Mouse (Mus musculus) MN1 (cell line): ENCODE measurements around the gene Nav2.

Experiments
- DNase-seq: peaks from one replicate; pipeline ENCODE4 v3.0.0-alpha.2; 2016; ENCODE audit warnings: low spot score

Nav2 gene

DNA sequence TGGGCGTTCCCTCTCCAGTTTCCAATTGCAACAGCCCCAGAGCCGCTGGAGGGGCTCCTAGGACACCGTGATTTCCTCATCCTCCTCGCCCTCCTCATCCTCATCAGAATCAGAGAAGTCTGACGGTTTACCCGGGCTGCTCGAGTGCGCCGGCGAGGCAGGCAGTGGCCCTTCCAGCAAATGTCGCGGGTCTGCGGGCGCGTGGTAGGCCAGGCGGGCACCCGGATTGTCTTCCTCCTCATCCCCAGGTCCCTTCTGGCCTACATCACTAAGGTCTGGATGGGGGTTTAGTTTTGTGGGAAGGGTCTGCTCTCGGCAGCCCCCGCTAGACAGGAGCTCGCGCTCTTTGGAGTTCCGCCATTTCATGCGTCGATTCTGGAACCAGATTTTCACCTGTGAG is 723.9 kb downstream of the Nav2 start:
- DNase-seq, result no peak

- no peak for DNase-seq
Measured at GRCm38 (mm10) chr7:49633375-49633956, 725.0 kb downstream of the Nav2 start.

DNA sequence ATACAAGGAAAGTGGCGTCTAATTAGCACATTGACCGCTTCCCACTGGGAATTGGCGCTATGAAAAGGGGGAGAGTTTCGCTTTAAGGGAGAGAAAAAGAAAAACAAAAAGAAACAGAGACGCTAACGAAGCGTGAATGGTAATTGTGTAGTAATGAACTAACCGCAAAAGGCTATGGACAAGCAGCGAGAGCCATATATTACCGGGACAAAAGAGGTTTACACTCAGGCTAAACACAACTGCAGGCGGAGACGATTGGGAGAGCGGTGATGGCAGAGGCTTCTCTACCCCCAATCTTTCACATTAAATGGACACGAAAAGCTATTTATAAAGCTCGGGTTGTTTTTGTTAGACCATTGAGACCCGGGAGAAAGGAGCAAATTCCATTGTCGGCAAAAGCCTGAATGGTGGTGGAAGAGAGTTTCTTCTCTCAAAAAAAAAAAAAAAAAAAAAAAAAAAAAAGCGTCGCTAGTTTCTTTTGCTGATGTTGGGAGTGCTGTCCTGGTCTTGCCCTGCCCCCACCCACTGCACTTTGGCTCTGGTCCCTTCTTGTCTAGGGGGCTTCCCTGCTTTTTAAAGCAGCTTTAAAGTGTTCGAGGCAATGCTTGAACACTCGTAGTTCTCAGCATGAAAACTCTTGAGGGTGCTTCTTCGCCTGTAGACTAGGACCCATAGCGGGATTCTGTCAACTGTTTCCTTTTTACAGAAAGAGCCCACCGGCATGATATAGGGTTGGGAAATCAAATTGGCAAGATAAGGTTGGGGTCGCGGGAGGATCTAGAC is 726.0 kb downstream of the Nav2 start:
- no peak for DNase-seq

DNA sequence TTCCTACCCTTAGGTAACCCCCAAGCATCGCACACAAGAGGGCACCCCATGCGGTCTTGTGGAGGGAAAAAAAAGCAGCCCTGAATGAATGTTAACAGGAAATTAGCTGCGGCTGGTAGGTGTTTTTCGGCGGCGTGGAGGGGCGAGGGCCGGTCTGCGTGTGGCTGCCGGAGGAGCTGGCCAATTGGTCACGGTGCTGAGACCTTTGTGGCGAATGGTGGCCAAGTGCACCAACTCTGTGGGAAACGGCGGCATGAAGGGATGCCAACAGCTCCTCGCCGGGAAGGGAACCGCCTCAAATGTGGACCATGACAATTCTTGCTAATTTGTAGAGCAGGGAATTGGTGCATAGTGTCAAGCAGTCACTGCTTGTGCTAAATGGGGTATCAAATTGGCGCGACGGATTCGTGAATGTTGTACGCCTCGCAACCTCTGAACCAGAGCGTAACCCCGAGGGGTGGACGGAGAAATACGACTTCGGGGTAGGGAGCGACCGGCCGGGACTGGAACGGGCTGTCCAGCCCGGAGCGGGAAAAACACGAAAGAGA is 726.6 kb downstream of the Nav2 start:
- no peak for DNase-seq

DNA sequence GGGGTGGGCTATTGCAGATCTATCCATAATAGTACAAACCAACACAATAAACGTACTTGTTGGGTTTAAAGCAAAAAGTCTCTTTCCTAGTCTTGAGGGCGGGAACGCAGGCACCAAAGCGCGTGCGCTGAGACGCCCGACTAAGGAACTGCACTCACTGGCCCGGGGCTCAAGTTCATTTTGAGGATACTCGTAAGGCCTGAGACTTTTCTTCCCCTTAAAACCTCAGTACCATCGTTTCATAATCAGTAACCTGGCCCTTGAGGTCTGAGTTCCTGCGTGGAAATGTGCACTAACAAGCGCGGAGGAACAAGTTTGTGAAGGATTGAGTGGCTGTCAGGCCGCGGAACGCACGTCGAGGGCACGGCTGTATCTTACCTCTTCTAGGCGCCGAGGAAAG is 727.5 kb downstream of the Nav2 start:
- DNase-seq, result no peak

DNA sequence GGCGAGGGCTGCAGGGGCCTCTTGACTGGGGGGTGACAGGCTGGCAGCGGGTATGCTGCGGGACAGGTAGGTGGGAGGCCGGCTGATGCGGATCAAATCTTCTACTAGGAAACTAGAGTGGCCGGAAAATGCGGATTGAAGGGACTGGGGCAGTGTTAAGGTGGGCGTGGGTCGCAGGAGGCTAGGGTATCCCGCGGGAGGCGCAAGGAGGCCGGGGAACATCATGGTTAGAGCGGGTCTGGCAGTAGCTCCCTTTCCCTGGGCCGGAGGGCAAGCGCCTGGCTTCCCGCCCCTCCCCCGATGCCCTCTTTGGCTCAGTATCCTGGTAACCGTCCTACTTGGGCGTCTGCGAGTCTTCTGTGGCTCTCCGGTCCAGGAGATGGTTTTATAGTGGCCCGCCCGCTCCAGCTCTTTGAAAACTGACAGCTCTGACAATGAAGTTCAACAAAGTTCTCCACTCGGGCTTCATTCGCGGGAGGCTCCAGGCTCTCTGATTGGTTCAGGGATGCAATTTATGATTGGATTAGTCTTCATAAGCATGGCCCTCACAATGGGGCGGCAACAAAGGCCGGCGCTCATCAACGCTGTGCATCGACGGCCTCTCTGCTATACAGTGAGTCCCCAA is 728.1 kb downstream of the Nav2 start, which contains the start of gene Dbx1:
Gene Dbx1, minus strand, starts transcription at position 359 of the 625 bp plus-strand sequence.
- DNase-seq, result no peak

DNA sequence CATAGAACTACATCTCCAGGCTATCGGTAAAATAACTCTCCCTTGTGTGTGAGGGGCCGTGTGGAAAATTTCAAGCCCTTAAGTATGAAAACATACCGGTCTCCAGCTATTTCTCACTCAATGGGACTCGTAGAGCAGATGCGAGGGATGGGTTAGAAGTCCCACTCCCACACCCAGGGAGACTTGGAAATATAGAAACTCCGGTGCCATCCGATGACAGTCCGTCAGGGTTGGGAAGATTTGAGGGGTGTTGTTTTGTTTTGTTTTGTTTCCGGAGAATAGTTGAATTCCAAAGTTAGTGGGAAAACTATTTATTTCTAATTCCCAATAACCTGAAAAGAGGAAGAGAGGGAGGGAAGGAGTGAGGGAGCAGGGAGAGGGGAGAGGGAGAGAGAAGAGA is 728.8 kb downstream of the Nav2 start:
- no peak for DNase-seq

DNA sequence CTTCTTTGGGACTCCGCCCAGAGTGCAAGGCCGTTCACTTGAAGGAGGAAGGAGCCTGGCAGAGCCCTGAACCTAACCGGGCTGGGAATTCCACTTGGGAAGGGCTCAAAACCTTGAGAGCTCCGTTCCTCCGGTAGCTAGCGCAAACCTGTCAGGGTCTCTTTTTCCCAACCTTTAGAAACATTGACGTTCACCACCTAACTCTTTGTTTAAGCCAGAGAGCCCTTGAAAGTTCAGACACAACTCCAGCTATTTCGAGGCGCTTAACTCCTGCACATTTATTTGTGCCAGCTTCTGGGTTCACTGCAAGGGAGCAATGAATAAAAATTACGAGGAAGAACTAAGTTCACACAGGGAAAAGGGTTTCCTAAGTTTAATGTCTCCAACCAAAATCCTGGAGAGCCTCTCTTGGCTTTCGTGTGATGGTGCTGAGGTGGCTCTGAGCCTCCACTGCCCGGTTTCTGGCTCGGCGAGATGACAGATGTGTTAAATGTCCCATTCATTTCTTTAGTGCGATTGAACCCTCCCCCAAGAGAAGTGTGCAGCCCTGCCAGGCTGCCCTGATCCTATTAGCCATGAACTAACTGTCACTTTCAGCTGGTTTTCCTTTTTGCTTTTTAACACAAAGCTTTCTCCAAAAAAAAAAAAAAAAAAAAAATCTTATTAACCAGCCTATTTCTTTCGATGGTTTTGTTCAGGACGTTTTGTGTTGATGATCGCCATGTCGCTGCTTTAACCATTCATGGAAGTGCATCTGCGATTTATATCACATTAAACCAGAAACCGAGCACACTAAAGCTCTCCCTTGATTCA is 729.5 kb downstream of the Nav2 start:
- DNase-seq, result no peak

- no peak for DNase-seq
Measured at GRCm38 (mm10) chr7:49638941-49639776, 730.6 kb downstream of the Nav2 start.

GRCm38 (mm10) chr7:49639864-49640708 is 731.6 kb downstream of the Nav2 start:
- DNase-seq, result no peak

- DNase-seq, result no peak
Measured at GRCm38 (mm10) chr7:49640709-49641305, 732.3 kb downstream of the Nav2 start.
